Mouse (Mus musculus) macrophage (primary cell): ENCODE data around the gene Clasp2. TPM values are rescaled to one million over a fixed set of nuclear protein-coding genes. Genes with fewer than 3 reads are reported as not detected.
A peak's percentile ranks its signal among the peaks of the same experiment; 100 is the strongest.

Source experiments
- H3K27ac ChIP-seq: fragments of 350-480 bp; formaldehyde crosslinking; 2 replicates; pipeline ENCODE4 v1.9.0; 2021
- H3K36me3 ChIP-seq: fragments of 350-480 bp; formaldehyde crosslinking; 2 replicates; pipeline ENCODE4 v1.9.0; 2021; ENCODE audit errors: inconsistent target
- H3K4me3 ChIP-seq: fragments of 350-480 bp; formaldehyde crosslinking; 2 replicates; pipeline ENCODE4 v1.9.0; 2021; ENCODE audit errors: inconsistent target
- H3K79me2 ChIP-seq: fragments of 350-480 bp; formaldehyde crosslinking; 2 replicates; pipeline ENCODE4 v1.9.0; 2021; ENCODE audit errors: inconsistent target
- WGBS: methylation state at CpG from one replicate; pipeline ENCODE4 v1.1.7; 2026; ENCODE audit warnings: inconsistent platforms; ENCODE audit not compliant: missing documents; 5-methylcytosine and 5-hydroxymethylcytosine counted together
- polyA plus RNA-seq: library from polyadenylated mRNA; stranded (reverse); fragments of 250-400 nt; gene quantifications from 3 replicates; pipeline ENCODE4 v1.2.4, GENCODE M21; 2018; ENCODE audit warnings: inconsistent platforms

Clasp2 gene
- polyA plus RNA-seq, 1 experiment from 2014 or later: 18.4 TPM

DNA sequence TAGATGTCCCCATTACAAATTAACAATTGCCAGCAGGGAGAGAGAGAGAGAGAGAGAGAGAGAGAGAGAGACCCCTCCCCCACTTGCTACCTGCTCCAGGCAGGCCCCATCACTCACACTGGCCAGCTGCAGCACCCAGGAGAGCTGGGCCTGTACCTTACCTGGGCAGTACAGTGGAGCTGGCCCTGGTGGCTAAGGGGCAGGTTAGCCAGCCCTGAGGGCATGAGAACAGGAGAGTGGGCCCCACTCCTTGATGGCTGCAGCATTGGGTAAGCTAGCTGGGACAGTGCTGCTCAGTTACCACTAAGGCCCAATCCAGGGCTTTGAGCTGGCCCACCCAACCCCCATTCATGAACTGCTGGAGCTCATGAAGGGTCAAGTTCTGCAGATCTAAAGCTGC lies 5.4 kb upstream of the Clasp2 start:
- no peaks in the 10 kb centered on the region for H3K36me3 ChIP-seq
- H3K27ac ChIP-seq: no peak overlapping the region
- H3K79me2 ChIP-seq: no peaks in the 10 kb centered on the region
- no peak overlapping the region for H3K4me3 ChIP-seq

DNA sequence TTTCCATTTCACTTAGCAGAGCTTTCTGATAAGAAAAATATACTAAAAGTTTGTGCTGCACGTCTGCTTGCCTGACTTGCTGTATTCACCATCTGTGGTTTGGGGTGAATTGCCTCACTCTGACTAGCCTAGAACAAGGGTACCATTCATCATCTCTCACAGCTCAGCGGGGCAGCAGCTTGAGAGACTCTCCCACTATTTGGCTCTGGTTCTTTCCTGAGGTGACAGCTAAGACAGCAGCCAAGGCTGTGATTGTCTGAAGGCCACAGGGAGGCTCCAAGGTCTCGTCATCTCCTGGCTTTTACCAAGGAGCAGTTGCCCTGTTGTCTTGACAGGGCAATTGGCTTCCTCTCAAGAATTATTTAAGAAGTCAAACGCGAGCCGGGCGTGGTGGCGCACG lies 3.3 kb upstream of the Clasp2 start:
- peaks cover 11% of the 10 kb centered on the region; the same call in 1 of the 2 replicates for H3K79me2 ChIP-seq
- 86% methylated on average over 6 of the region's 9 CpGs for WGBS
- no peak overlapping the region for H3K27ac ChIP-seq
- no peaks in the 10 kb centered on the region for H3K36me3 ChIP-seq
- no peak overlapping the region for H3K4me3 ChIP-seq

DNA sequence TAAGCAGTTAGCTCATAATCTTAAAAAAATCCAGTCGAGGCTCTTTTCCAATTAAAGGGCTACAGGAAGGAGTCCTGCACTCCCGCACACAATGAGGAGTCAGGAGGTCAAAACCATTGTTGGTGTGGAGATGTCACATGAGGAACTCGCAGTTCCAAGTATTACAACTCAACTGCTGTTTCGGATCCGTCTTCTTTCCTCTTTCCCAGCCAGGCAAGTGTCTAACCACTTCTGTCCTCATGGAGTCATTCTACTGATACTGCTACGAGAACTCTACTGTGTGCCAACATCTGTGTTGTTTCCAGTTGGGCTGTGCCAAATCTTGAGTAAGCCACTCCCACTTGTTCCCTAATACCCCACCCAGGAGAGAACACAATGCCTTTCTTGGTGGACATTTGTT lies 2.3 kb upstream of the Clasp2 start:
- peaks cover 19% of the 10 kb centered on the region for H3K79me2 ChIP-seq
- no peak overlapping the region for H3K4me3 ChIP-seq
- H3K27ac ChIP-seq: no peak overlapping the region
- no peaks in the 10 kb centered on the region for H3K36me3 ChIP-seq
- WGBS: 82% methylated on average over 6 of the region's 6 CpGs

DNA sequence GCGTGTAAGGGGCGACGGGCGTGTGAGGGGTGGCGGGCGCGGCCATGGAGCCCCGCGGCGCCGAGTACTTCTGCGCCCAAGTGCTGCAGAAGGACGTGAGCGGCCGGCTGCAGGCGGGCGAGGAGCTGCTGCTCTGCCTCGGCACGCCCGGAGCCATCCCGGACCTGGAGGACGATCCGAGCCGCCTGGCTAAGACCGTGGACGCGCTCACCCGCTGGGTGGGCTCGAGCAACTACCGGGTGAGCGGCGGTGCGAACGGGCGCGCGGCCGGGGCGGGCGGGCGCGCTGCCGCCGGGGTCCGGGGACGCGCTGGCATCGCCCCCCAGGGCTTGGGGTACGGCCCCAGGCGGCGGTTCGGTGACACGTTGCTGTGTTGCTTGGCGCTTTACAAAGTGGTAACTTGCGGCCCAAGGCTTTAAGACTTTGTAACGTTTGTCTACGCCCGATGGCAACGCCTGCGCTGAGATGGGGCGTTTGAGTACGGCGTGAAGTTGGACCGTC lies 414 bp downstream of the Clasp2 start:
- WGBS: under 1% methylated on average over 61 of the region's 64 CpGs
- no peaks in the 10 kb centered on the region for H3K36me3 ChIP-seq
- 0 out of 2 replicates have a peak overlapping the region, but pooled peaks have one; percentile 15 for H3K27ac ChIP-seq
- H3K79me2 ChIP-seq: peaks cover 45% of the 10 kb centered on the region
- H3K4me3 ChIP-seq: peak overlapping the region; percentile 59

DNA sequence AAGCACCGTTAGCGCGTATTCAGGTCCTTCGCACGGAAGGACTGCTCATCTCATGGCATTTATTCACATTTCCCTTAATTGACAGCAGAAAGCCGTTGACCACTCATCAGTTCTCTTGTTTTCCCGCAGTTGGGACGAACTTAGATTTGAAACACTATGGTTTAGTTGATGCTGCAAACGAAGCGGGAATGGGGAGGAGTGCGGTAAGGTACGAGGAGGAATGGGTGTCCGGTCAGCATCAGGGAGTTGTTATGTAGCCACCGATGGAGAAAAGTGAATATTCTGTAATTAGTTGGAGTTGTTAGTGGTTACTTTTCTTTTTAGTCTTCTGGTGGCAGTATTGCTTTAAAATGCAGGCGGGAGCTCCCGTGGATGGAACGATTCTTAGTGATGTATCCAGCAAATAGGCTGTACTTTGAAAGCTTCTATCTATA lies 1.1 kb downstream of the Clasp2 start:
- 0 out of 2 replicates have a peak overlapping the region, but pooled peaks have one; percentile 15 for H3K27ac ChIP-seq
- H3K36me3 ChIP-seq: no peaks in the 10 kb centered on the region
- H3K79me2 ChIP-seq: peaks cover 52% of the 10 kb centered on the region
- 2% methylated on average over 17 of the region's 17 CpGs for WGBS
- peak overlapping the region; percentile 59 for H3K4me3 ChIP-seq

DNA sequence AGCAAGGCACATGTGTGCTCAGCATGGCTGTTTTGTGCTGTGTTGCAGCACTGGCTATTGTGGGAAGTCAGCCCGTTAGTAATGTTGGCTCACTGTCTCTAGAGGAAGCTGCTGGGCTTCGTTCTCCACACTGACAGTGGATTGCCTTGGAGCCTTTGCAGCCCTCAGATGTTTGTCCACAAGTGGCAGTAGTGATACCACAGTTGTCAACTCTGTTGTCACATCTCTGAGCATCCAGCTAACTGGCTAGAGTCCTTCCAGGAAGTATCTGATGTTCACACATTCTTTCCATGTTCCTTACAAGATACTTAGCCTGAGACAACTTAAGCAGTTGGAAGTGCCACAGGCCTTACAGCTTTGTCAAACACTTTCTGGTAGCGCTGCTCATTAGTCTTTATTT lies 2.0 kb downstream of the Clasp2 start:
- no peak overlapping the region for H3K27ac ChIP-seq
- peaks cover 61% of the 10 kb centered on the region for H3K79me2 ChIP-seq
- H3K36me3 ChIP-seq: no peaks in the 10 kb centered on the region
- no peak overlapping the region for H3K4me3 ChIP-seq
- 38% methylated on average over 3 of the region's 3 CpGs for WGBS

DNA sequence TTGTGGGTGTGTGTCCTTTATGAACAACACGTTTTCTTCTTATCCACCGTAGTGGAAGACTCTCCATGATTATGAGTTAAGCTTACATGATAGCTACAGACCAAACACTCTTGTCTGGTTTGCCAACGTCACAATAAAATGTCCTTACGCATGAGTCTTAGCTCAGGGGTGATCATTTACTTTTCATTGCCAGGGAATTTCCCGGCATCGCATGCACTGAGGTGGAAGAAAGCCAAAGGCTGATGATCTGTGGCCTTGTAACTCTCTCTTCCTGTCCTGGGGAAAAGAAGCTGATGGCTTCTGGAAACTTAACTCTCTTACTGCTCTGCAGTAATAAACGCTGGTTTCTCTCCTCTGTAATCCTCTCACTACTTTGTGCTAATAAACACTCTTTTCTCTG lies 8.1 kb downstream of the Clasp2 start:
- Histone ChIP-seq H3K27ac (no peak overlapping the region), H3K36me3 (0 out of 2 replicates have a peak, but pooled peaks cover 5% of the 10 kb centered on the region), H3K79me2 (peaks cover 99% of the 10 kb centered on the region), H3K4me3 (no peak overlapping the region)
- 87% methylated on average over 7 of the region's 7 CpGs for WGBS

DNA sequence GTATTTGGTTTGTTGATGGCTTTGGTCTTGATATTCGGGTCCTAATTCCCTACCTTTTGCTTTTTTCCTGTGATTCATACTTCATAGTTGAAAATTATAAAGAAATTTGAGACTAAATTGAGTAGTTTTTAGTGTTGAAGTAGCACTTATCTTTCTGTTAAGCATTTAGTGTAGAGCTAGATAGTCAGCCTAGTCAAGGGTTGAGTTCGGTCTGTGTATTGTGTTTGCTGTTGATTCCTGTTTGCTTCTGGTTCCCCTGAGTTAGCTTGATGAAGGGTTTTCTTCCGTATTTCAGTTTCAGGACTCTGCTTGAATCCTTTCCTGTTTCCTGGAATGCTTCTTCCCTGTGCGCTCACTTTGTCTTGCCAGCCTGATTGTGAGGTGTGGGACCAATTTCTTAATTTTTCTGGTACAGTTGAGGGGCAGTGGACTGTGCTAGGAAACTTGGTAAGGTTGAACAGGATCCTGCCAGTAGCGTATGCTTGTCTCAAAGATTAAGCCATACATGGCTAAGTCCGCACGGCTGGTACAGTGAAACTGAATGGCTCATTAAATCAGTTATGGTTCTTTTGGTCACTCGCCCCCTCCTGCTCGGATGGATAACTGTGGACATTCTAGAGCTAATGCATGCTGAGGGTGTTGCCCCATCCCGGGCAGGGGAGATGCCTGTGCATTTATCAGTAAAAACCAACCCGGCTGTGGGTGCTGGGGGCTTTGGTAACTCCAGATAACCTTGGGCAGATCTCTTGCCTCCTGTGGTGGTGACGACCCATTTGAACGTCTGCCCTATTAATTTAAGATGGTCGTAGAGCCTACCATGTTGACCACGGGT lies 14.8 kb downstream of the Clasp2 start:
- Histone ChIP-seq H3K27ac (no peak overlapping the region), H3K4me3 (no peak overlapping the region), H3K79me2 (peaks cover 97% of the 10 kb centered on the region), H3K36me3 (peaks cover 15% of the 10 kb centered on the region; the same call in 1 of the 2 replicates)
- 96% methylated on average over 15 of the region's 15 CpGs for WGBS

DNA sequence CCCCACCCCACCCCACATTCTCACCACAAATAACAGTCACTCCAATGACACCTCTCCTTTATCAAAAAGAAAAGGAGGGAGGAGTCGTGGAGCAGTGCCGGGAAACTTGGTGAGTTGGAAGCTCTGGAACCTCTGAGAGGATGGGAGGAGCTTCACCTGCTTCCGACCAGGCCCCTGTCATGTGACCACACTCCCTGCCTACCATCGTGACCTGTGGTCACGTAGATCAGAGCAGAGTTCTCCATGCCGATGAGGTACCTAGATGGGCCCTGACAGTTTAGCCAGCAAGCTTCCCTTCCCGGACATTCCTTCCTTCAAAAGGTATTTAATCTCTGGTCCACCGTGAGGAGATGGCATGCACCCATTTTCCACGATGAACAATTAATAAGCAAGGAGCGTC lies 17.2 kb downstream of the Clasp2 start:
- H3K4me3 ChIP-seq: no peak overlapping the region

DNA sequence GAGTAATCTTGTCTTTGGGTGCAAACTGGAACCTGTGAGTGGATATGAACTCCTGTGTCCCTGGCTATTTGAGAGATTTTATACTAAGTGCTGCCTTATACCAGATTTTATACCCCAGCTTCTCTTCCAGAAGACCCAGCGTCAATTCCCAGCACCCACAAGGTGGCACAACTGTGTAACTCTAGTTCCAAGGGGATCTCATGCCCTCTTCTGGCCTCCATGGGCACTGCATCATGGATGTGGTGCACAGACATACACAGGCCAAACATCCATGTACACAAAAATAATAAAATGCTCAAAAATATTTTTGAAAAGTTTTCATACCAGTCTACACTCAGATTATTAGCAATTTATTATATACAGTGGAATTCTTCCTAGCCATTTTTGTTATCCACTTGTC lies 18.4 kb downstream of the Clasp2 start:
- WGBS: 93% methylated on average over 1 of the region's 1 CpGs
- Histone ChIP-seq H3K27ac (no peak overlapping the region), H3K36me3 (peaks cover 25% of the 10 kb centered on the region), H3K79me2 (peaks cover 61% of the 10 kb centered on the region), H3K4me3 (no peak overlapping the region)

More for the DNA sequence above, 17.2 kb downstream of the Clasp2 start:
- WGBS: 95% methylated on average over 10 of the region's 10 CpGs
- Histone ChIP-seq H3K36me3 (peaks cover 25% of the 10 kb centered on the region), H3K79me2 (peaks cover 74% of the 10 kb centered on the region), H3K27ac (no peak overlapping the region)

DNA sequence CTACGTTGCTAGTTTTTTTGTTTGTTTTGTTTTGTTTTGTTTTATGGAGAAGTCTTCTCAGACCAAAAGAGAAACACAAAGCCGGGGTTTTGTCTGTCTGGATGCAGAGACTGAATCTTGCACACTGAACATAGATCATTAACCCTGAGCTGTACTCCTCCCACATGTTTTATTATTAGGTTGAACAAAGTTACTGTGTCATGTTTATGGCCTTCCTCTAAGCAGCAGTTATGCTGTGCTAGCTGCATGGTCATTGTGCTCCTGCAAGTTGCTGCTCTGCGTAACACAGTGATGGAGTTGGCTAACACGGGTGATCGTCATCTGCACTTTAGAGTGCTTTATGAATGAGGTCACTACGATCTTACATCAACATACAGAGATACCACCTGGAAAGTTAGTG lies 21.1 kb downstream of the Clasp2 start:
- H3K79me2 ChIP-seq: peaks cover 34% of the 10 kb centered on the region; the same call in 1 of the 2 replicates
- H3K36me3 ChIP-seq: peaks cover 25% of the 10 kb centered on the region
- H3K27ac ChIP-seq: no peak overlapping the region
- WGBS: 100% methylated on average over 6 of the region's 6 CpGs
- no peak overlapping the region for H3K4me3 ChIP-seq

DNA sequence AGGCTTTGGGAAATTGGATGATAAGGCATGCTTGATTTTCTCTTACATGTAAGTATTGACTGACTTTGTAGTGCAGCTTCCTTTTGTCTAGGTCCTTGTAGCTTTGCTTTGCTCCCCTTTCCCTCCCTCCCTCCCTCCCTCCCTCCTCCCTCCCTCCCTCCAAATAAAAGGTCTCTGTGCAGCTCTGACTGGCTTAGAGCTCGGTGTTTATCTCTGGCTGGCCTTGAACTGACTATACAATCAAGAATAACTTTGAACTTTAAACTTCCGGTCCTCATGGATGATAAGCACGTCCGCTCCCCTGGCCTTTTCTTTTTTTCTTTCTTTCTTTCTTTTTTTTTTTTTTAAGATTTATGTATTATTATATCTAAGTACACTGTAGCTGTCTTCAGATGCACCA lies 21.9 kb downstream of the Clasp2 start:
- Histone ChIP-seq H3K79me2 (peaks cover 27% of the 10 kb centered on the region; the same call in 1 of the 2 replicates), H3K4me3 (no peak overlapping the region), H3K36me3 (peaks cover 25% of the 10 kb centered on the region), H3K27ac (no peak overlapping the region)
- 100% methylated on average over 3 of the region's 4 CpGs for WGBS

DNA sequence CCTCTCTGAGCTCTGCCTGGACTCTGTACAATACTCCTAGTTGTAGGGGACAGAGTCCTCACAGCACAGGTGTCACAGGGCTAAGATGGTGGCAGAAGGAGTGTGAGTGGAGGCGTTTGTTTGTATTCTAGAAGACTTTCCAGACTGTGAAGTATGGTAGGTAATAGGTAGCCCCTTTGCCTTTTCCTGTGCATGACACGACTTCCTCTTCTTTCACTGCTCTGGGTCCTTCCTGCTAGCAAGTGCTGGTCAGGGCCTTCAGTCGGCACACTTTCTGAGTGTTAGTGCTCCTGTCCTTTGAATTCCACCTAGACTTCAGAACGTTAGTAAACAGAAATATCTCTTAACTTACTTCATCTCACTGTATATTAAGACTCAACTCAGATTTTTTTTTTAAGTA lies 29.4 kb downstream of the Clasp2 start:
- no peaks in the 10 kb centered on the region for H3K79me2 ChIP-seq
- 8% methylated on average over 4 of the region's 4 CpGs for WGBS
- peaks cover 8% of the 10 kb centered on the region; the same call in 1 of the 2 replicates for H3K36me3 ChIP-seq
- H3K4me3 ChIP-seq: no peak overlapping the region
- no peak overlapping the region for H3K27ac ChIP-seq

DNA sequence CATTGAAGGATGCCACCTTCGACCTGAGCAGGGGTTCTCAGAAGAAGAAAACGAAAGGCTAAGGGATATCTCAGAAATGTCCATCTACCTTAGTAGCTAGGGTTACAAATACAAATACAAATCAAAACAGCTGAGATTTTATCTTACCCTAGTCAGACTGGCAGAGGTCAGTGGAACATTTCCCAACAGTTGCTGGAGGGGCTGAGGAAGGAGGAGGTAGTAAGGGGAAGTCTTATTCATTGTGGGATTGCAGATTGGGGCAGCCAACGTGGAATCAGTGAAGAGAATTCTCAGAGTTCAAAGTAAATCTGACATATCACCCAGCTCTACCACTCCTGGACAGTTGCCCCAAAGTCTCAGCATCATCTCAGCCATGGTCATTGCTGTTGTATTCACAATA lies 39.6 kb downstream of the Clasp2 start:
- 59% methylated on average over 3 of the region's 3 CpGs for WGBS
- no peaks in the 10 kb centered on the region for H3K36me3 ChIP-seq
- H3K79me2 ChIP-seq: no peaks in the 10 kb centered on the region
- no peak overlapping the region for H3K4me3 ChIP-seq
- no peak overlapping the region for H3K27ac ChIP-seq

DNA sequence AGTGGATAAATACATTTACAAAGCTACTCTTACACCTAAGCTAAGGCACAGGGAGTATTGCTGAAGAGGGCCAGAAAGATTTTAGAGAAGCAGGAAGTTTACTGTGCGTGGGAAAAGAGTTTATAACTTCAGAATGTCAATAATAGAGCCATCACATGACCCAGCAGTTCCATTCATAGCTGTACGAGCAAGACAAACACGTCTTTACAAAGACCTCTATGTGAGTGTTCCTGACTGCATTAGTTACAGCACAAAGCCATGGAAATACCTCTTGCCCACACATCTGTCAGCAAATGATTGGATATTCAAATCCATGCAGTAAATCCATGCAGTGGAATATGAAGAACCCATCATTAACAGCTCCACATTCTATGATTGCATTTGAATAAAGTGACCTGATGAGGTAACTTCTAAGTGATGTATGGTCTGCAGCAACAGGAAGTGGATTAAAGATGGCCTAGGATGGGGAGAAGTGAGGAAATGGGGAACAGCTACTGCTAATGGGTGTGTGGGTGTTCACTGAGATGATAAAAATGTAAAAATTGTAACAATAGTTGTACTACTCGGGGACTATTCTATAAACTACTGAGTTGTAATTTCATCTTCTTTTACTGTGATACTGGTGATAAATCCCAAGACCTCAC lies 41.2 kb downstream of the Clasp2 start:
- Histone ChIP-seq H3K4me3 (no peak overlapping the region), H3K36me3 (no peaks in the 10 kb centered on the region), H3K79me2 (no peaks in the 10 kb centered on the region), H3K27ac (no peak overlapping the region)
- WGBS: 74% methylated on average over 4 of the region's 4 CpGs
